In genomic region chr16:11852716-11853605, GRCm38 (mm10) we compare ENCODE assay signal across 14 mouse cellular contexts. TPM values are rescaled to one million over a fixed set of nuclear protein-coding genes. Genes with fewer than 3 reads are reported as not detected.
DNase-seq lines count a peak whose midpoint lies in the region; ATAC-seq lines count a peak whose summit lies in the region.
"Had no signal": no experiment of that assay in that cellular context is flagged by ENCODE, and none has a peak within 500 bp of the region (broad histone marks: within the 10 kb centered on the region; RNA-seq: fewer than 3 reads in every experiment).

No protein-coding gene starts in this region.

- H3K9ac ChIP-seq in midbrain, embryonic 14.5 days (replicated peaks; ENCODE audit: low read length) = no peak overlapping the region
- H3K9ac ChIP-seq: limb, embryonic 12.5 days; liver, postnatal 0 days had no signal

- peak overlapping the region; percentile 28 for H3K27ac ChIP-seq in midbrain, embryonic 14.5 days (replicated peaks; ENCODE audit: low read depth, low read length)
- no peak overlapping the region for H3K27ac ChIP-seq in midbrain, embryonic 10.5 days (replicated peaks)
- H3K27ac ChIP-seq: limb, embryonic 12.5 days had no signal

- peak; percentile 3 to 21 for DNase-seq in frontal cortex, postnatal 36 days (ENCODE audit: low spot score in 2 of 2)
- no peak for DNase-seq in frontal cortex, postnatal 14 days (ENCODE audit: low spot score in 2 of 2)
- peak; percentile 27 for DNase-seq in midbrain, embryonic 14.5 days
- DNase-seq in midbrain, embryonic 10.5 days (ENCODE audit: low spot score) = no peak
- DNase-seq in layer of hippocampus, adult 8-10 months (ENCODE audit: low spot score in 2 of 2) = peak; percentile 14 to 17
- peak; percentile 3 for DNase-seq in retina, embryonic 14.5 days (ENCODE audit: low spot score)
- no peak for DNase-seq in lung, postnatal 10 days
- no peak for DNase-seq in natural killer cell, adult 2 months (ENCODE audit: low spot score in 2 of 2)
- DNase-seq: cerebellum, adult 8-10 months; kidney, postnatal 10 days; liver, postnatal 0 days; thymus, postnatal 4 days had no signal

- ATAC-seq in midbrain, embryonic 14.5 days (ENCODE audit: low FRiP score, low TSS enrichment) = no peak
- ATAC-seq: activated CD4-positive, CD25-positive, alpha-beta regulatory T cell, adult 4 months; liver, postnatal 0 days had no signal

- WGBS in midbrain, embryonic 14.5 days = 65% methylated on average over 8 of the region's 8 CpGs
- WGBS in midbrain, embryonic 10.5 days = 88% methylated on average over 8 of the region's 8 CpGs

- peaks cover 4% of the 10 kb centered on the region; the same call in 1 of the 2 replicates for H3K4me1 ChIP-seq in midbrain, embryonic 14.5 days (ENCODE audit: control insufficient read depth, insufficient read depth, low read length)
- no peaks in the 10 kb centered on the region for H3K4me1 ChIP-seq in midbrain, embryonic 10.5 days

- H3K27me3 ChIP-seq in midbrain, embryonic 14.5 days (ENCODE audit: control insufficient read depth, insufficient read depth, low read length) = no peaks in the 10 kb centered on the region
- no peaks in the 10 kb centered on the region for H3K27me3 ChIP-seq in midbrain, embryonic 10.5 days (ENCODE audit: low read depth, poor library complexity, severe bottlenecking)
- H3K27me3 ChIP-seq: limb, embryonic 12.5 days had no signal

- no peak overlapping the region for H3K4me3 ChIP-seq in midbrain, embryonic 14.5 days (replicated peaks; ENCODE audit: low read depth, low read length)
- H3K4me3 ChIP-seq in midbrain, embryonic 10.5 days = no peak overlapping the region
- H3K4me3 ChIP-seq: limb, embryonic 12.5 days had no signal

- no peaks in the 10 kb centered on the region for H3K9me3 ChIP-seq in midbrain, embryonic 14.5 days (ENCODE audit: control insufficient read depth, low read length)
- H3K9me3 ChIP-seq in midbrain, embryonic 10.5 days (replicated peaks) = no peaks in the 10 kb centered on the region

- no peak overlapping the region for H3K4me2 ChIP-seq in midbrain, embryonic 14.5 days (ENCODE audit: low read length)
- H3K4me2 ChIP-seq: limb, embryonic 12.5 days had no signal

- H3K36me3 ChIP-seq in midbrain, embryonic 14.5 days (ENCODE audit: control insufficient read depth, insufficient read depth, low read length) = no peaks in the 10 kb centered on the region
- H3K36me3 ChIP-seq in midbrain, embryonic 10.5 days = no peaks in the 10 kb centered on the region

RNA-seq across cellular contexts. Expression of gene Cpped1, which starts 56.3 kb away (rescaled TPM):
- 17.7 and 21.2 TPM in 2 replicates for polyA plus RNA-seq in midbrain, embryonic 14.5 days (2014; fragmentation: Nextera tagmentation; extraction: Ambion mirVana)
- 12.3 and 13.7 TPM in 2 replicates for polyA plus RNA-seq in midbrain, embryonic 10.5 days (2016; fragmentation: Nextera tagmentation; extraction: Ambion mirVana)
- total RNA-seq in layer of hippocampus, adult 8-10 months (2022) = 10 to 100 TPM; 36.3 to 37.8 (median 36.8) TPM

Comparison
In these comparisons a context has a peak if more than half of its experiments do, and no peak if none do; other contexts are left out.
1. DNase-seq: peak in frontal cortex, postnatal 36 days (2 of 2), midbrain, embryonic 14.5 days (single experiment), layer of hippocampus, adult 8-10 months (2 of 2) and retina, embryonic 14.5 days (single experiment); none in frontal cortex, postnatal 14 days (0 of 2), midbrain, embryonic 10.5 days (single experiment), lung, postnatal 10 days (single experiment) and natural killer cell, adult 2 months (0 of 2).